Mouse (Mus musculus) layer of hippocampus, adult 18-20 months (tissue): ENCODE measurements around the gene Diexf. TPM values are rescaled to one million over a fixed set of nuclear protein-coding genes. Genes with fewer than 3 reads are reported as not detected.
A peak's percentile ranks its signal among the peaks of the same experiment; 100 is the strongest.

Experiments used
- DNase-seq, 2 experiments: peaks; one replicate each; pipeline ENCODE4 v3.0.0; 2022; ENCODE audit warnings: low spot score in 2 of 2
- total RNA-seq, 2 experiments: library from RNA; stranded (reverse); gene quantifications; 2 replicates each; pipeline ENCODE4 v1.2.3; 2021

Diexf gene
- total RNA-seq, 2 experiments from 2014 or later, result 24.4 to 26.8 TPM

DNA sequence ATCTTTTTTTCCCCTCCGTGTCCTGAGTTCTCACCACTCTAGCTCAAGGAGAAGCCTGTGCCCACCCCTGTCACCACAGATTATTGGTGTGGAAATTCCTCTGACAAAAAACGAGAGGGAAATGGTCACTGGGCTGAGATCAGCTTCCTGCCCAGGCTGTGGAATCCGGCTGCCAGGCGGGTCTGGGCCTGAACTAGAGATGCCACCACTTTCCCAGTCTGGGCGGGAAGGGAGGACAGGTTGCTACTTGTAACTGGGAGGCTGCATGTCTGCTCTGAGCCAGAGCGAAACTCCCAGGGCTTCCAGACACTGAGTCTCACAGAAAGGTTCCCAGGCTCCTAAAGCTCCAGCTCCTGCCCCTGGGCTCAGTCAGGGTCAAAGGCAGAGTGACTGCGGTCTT is 11.0 kb upstream of the Diexf start:
- no peak for DNase-seq

DNA sequence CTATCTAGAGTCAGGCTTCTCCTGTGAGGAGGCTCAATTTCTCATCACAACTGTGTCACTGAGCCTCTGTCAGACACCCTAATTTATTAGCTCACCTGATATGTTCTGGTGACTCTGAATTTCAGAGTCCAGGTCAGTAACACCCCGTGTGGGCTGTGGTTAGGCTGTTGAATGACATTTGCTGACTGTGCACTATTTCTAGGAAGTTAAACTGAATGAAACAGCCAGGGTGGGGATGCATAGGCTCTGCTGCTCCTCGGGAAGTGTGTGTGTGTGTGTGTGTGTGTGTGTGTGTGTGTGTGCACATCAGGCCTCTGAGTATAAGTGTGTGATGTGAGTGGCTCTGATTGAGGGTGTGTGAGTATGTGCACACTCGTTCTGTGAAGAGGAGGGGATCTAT is 8.6 kb upstream of the Diexf start:
- DNase-seq, result no peak

DNA sequence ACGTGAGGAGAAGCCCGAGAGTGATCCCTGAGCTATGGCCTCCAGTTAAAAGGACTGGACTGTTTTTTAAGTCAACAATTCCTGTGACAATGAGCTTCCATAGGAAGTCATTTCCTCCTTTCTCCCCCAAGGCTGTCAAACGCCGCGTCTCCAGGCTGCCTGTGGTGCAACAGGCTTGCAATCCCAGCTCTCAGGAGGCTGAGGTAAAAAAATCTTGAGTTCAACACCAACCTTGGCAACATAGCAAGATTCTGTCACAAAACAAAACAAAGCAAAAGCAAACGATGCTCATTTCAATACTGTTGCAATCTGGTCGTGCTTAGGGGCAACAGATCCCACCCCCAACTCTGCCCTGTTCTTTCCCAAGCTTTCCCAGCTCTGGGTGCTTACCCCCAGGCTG is 8.0 kb upstream of the Diexf start:
- no peak for DNase-seq

DNA sequence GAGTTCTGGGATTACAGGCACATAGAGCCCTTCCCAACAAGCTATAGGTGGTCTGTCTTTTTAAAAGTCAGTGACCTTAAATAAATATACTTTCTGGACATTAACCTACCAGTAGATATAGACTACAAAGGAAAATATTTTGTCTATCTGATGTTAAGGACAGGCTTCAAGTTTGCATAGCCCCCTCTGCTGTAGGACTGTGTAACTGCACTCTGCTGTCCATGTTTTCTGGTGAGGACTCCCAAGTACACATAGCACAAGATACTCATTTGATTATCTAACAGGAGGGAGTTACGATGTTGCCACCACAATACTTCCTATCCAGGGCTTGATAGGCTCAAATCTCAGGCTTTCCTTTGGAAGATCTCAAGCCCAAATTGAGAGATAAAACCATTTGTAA is 3.7 kb upstream of the Diexf start:
- no peak for DNase-seq

DNA sequence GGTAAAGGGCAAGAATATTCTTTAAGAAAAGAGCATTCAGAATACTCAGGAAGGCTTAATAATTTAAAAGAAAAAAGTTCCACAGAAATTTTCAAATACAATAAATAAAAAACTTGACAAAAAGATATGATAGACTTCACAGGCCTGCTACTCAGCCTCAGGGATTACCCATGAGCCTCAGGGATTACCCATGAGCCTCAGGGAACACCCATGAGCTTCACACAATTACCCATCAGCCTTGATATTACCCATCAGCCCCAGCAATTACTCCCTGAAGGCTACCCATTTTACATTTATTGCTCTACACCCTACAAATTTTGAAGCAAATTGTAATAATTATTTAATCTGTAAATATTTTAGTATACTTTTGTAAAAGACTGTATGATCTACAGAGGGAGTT is 2.3 kb upstream of the Diexf start:
- no peak for DNase-seq

DNA sequence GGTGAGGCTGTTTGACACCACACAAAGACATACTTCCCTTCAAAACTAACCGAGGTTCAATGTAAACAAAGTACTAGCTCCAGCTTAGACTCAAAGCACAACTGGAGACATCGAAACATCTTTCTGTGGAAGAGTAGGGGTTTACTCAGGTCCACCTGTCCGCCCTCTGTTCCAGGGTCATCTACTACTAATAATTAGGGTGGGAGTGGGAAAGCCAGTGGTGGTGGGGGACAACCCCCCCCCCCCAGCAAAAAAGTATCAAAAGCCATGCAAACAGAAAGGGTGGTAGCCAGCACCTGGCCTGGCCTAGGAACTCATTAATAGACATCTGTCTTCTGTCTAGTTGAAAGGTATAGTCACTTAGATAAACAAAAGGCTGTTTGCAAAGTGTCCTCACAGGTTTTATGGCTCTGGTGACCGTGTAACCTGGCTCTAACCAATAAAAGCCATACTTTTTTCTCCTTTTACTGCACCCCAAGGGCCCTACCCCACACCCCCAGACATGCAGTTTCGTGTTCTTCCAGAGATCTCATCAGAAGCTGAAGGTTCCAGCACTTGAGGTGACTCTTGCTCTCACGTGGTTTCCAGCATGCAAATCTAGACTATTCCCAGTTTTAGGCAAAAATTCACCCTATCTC is 1.4 kb upstream of the Diexf start:
- DNase-seq, result no peak

DNA sequence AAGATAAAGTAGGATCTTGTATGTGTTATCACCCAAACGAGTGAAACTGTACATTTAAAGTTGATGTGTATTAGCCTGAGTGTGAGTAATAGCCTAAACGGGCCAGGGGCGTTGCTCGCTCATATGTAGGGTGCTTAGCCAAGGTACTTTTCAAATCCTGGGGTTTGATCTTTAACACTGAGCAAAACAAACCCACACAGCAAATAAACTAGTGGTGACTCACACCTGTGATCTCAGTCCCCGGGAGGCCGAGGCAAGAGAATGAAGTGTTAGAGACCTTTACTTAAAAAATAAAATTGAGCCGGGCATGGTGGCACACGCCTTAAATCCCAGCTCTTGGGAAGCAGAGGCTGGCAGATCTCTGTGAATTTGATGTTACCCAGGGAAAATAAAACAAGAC is 767 bp upstream of the Diexf start:
- no peak for DNase-seq

DNA sequence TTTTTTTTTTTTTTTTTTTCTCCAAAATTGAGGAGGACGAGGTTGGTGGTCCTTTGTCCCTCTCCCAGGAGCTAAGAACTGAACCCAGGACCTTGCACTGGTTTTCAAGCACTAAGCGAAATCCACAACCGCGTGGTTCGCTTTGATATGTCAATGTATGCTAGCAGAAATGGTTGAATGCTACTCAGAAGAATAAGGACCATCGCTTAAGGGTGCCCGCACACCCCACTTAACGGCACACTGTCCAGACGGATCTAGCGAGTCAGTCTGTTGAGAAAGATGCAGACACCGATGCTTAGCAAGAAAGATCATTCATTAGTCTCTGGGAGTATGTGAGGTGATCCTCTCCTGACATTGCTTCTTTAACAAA is 369 bp upstream of the Diexf start:
- DNase-seq, result no peak

DNA sequence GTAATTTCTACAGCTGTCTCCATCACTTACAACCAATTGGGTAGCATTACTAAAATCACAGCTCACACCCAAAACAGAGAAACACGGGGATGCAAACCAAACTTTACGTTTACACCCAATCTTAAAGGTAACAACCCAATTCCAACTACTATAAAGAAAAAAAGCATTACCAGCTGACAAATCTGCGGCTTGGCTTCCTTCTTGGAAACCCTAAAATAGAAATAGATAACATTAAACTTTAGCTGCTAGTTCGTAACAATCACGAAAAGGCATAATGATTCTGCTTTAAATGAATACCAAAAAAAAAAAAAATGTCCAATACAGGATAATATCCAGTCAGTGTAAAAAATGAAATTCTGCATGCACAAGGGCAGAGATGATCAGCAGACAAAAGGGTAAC is 751 bp downstream of the Diexf start:
- no peak for DNase-seq

DNA sequence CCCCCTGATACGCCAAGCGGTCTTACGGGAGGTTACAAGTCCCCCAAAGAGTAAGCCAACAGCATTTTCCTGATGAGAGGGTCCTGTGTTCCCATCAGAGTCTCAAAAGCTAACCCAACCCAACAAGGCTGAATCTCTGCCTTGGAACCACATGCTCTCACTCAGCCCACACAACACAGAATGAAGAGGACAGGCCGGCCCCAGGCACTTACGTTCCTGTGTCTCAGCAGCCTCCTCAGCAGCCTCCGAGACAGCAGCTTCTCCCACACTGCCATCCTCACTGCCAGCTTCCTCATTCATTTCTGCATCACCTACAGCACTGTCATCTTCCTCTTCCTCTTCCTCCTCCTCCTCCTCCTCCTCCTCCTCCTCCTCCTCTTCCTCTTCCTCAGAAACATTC is 2.0 kb downstream of the Diexf start:
- DNase-seq, result no peak

DNA sequence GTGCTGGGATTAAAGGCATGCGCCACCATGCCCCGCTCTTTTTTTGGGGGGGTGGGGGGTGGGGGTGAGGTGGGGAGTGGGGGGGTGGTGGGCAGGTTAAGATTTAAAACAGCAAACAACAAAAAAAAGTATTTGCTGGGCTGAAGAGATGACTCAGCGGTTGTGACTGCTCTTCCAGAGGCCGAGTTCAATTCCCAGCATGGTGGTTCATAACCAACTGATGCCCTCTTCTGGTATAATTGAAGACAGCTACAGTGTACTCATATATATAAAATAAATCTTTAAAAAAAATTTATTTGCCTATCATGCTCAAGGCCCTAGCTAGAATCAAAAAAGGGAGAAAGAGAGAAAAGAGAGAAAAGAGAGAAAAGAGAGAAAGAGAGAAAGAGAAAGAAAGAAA is 4.2 kb downstream of the Diexf start:
- no peak for DNase-seq

DNA sequence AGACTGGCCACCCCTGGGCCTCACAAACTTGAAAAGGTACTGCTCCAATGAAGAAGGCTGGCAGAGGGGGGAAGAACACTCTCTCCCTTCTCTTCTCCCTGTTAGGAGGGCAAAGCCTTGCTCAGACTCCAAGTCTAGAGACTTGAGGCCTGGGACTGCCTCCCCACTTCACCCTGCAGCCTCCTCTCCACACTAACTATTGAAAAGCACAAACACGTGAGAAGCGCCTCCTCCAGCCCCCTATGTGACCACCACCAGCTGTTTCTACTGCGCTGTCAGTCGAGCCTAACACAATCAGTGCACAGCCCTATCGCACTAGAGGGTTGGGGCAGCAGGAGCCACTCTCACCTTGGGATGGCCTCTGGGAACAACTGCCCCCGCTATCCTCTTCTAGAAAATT is 6.8 kb downstream of the Diexf start:
- DNase-seq, result no peak

DNA sequence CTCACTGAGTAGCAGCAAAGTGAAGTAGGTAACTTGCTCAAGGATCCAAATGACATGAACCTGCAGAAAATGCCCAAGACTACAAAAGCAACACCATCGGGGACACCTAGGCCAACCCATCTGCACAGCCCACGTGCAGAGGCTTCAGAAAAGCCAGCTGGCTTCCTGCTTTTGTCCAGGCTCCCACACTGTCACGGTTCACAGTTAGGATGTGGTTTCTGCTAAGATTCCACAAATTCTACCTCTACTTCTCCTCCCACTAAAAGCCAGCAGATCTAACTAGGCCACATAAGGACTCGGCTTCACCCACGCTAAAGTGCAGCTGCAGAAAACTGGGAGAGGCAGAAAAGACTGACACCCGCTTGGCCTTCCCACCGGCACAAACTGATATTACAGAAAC is 7.3 kb downstream of the Diexf start:
- DNase-seq, result no peak

DNA sequence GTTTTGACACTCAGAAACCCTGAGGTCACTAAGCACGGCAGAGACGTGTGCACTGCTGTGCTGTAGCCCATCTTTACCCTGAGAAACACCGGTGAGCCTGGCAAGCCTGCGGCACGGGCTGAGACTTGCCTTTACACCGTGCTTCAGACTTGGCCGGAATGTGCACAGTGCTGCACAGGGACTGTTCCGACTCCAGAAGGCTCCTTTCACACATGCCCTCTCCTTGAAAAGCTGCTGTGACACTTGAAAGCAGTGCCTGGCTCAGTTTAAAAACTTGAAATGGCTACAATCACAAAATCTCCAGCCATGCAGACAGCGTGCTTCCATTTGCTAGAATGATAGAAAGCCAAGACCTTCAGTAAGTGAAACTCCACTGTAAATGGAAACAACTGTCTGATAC is 18.0 kb downstream of the Diexf start:
- DNase-seq, result no peak

DNA sequence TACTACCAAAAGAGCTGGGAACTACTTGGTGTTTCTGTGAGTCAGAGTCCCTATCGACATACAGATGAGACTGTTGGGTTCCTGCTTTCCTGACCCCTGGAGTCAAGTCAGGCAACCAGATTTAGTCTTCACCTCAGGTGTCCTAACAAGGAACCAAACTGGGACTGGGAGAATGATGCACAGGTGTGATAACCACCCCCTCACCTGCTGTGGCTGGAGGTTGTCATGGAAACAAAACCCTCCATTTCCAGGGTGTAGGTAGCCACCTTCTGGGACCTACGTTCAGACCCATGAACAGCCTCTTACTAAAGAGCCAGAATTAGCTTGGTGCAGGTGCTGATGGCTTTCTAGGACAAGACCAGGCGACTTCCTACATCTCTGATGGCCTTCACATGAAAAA is 27.1 kb downstream of the Diexf start:
- no peak for DNase-seq

DNA sequence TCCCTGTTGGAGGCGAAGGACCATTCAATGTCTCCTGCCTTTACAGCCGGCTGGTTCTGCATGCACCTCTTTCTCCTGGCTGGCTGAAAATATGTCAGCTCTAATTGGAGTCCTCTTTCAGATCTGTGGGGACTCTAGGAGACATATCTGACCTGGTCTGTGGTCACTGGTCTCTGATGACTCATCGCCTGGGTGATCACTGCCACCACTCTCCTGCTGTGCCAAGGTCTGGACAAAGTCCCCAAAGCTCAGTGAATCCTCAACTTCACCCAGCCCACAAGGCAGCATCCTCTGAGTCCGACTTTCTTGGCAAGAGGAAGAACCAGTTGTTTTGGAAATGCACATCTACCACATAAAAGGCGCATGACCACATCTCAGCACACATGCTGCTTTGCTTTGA is 27.5 kb downstream of the Diexf start:
- DNase-seq, result no peak

DNA sequence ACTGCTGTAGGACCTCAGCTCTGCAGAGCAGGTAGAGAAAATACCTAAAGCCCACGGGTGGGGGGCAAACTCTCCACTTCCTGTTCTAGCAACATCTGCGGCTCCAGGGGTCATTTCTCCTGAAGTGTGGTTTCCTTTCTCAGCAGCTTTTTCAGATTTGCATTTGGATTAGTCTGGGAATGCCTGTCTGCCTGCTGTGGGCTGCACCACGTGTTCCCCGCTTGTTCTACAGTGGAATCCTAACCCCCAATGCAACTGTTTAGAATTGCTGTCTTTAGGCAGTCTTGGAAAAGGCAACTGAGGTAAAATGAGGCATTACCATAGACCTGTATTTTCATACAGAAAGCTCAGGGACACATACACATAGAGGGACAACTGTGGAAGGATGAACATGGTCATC is 28.0 kb downstream of the Diexf start:
- DNase-seq, result peak in 1 of 2 experiments; percentile 57

DNA sequence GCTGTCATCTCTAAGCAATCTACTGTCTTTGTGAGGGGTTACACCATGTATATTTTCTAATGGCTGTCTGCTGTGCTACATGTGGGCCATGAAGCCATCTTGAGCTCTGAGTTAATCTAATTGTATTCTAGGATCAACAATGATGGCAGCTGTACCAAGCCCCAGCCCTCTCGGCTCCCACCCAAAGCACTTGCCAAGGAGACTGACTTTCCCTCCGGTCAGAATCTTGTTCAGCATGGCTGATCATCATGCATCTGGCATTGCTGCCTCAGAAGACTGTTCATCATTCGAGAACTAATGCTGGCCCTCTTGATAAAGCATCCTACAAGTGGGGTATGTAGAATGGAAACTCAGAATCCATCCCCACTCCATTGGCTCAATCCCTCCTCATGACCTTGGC is 31.1 kb downstream of the Diexf start:
- no peak for DNase-seq

DNA sequence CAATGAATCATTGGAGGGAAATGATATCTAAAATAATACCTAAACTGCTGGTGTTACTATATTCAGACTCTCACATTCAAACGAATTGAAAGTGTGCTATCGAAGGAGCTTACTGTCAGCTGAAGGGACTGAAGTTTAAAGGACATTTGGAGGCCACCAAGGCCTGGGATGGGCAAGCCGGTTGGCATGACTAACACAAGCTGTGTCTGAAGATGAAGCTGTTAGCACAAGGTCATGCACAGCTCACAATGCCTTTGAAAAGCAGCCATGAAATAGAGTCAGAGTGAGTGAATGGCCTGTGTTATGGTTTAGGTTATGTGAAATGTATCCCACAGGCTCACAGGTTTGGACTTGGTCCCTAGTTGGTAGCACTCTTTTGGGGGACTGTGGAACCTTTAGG is 36.5 kb downstream of the Diexf start:
- DNase-seq, result no peak

DNA sequence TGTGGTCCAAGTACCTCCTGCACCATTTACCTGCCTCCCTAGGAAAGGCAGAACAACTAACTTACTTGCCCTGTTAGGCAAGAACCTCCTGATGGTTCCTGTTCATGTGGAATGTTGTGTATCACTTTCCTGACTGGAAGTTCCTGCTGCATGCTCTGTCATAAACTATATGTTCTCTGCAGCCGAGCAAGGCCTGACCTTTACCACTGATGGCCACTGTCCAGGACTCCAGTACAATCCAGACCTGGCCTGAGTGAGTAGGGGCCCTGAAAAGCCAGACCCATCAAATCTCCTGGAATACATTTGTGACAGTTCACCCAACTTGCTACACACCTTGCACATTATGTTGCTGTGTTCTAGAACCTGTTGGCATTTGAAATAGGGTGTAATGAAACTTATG is 37.3 kb downstream of the Diexf start:
- no peak for DNase-seq

DNA sequence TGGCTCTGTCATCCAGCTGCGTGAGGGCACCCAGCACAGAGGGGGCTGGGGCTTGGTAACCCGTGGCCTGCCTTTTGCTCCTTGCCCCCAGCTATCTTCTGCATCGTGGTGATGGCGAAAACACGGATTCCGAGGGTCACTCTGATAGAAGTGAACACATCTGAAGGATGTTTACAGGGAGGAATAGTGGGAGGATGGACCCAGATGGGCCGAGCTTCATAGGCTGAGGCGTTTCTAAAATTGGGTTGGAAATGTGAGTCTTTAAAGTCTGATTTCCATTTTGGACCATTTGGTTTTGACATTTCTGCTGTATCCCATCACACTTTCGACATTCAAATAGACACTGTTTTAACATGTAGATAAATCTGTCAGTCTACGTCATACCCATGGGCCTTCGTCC is 39.2 kb downstream of the Diexf start:
- DNase-seq, result no peak

DNA sequence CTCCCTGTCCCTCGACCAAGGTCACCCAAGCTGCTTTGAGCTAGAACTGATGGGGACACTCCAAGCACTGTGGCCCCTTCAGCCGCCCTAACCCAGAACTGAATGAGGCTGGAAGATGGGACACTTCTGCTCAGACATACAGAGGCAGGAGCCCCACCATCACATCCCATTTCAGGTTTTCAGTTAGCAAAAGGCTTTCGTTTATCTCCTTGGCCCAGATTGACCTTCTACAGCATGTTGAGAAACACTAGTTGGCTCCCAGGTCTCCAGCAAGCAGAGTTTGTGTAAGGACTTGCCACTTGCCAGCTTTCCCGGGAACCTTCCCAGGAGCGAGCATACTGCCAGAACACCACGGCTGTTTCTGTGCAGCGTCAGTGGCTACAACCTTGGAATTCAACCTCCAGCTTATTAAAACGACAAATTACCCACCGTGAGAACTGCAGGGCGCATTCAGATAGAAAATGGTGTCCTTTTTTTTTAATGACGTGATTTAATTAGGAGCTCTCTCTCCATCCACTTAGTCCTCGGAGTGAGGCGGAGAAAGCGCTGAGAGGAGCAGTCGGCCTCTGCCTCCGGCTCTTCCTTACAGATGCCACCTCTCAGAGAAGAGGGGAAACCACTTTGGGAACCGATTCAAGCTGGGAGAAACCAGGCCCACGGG is 39.7 kb downstream of the Diexf start:
- peak in 1 of 2 experiments; percentile 67 for DNase-seq

DNA sequence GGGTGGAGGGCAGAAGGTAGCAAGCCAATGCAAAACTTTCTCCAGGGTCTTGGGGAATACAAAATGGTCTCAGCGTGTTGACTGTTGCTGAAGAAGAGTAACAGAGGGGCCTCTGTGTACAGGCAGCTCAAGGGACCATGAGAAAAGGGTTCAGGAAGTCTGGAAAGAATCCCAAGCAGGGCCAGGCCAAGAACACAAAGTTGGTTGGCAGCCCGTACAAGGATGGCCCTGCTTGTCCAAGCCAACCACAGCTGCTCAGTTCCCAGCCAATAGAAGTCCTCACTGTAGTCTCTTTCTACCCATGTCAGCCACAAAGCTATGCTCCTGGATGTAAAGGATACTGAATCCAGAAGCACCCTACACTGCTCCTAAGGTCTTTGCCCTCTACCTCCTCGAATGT is 40.4 kb downstream of the Diexf start:
- peak in 1 of 2 experiments; percentile 52 for DNase-seq

DNA sequence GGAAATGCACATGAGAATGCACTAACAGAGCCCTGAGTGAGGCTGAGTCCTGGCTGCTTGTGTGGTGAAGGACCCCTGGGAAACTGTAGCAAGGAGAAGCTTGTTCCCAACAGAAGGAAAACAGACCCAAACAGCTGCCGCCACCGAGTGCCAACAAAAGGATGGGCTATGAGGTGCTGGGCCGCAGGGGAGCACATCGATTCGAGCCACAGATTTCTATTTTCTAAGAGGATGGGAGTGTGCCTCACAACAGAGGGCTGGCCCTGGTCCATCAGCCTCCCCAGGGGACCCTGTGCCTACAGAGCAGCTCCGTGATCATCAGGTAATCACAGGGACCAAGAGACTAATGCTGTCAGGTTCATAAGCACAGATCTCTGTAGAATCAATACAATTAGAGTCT is 40.9 kb downstream of the Diexf start:
- DNase-seq, result no peak
